Comparison of ENCODE assay signal across 14 mouse cellular contexts in the genomic region with DNA sequence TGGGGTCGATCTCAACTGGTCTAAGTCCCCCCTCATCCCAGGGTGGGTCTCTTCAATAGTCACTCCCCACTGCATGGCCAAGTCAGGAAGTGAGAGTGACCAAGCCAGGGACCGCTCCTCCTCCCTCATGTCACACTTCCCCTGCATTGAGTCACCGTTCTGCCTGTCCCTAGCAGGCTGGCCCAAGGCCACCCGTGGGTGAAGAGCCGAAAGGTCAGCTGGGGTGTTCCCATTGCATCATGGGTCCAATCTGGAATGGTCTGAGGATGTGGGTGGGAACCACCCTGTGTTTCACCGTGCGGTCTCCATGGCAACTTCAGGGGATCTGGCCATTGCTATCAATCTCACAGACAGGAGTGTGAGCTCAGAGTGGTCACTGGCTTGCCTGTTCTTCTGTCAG.
DNase-seq lines count a peak whose midpoint lies in the region; ATAC-seq lines count a peak whose summit lies in the region.
"Had no signal": no experiment of that assay in that cellular context is flagged by ENCODE, and none has a peak within 500 bp of the region (broad histone marks: within the 10 kb centered on the region; RNA-seq: fewer than 3 reads in every experiment).

No protein-coding gene starts in this region.

- no peak overlapping the region for H3K27ac ChIP-seq in liver, embryonic 13.5 days
- no peak overlapping the region for H3K27ac ChIP-seq in hindbrain, embryonic 14.5 days
- no peak overlapping the region for H3K27ac ChIP-seq in forebrain, embryonic 12.5 days
- H3K27ac ChIP-seq: heart, embryonic 13.5 days; midbrain, embryonic 12.5 days; neural tube, embryonic 13.5 days had no signal

- 0 out of 2 replicates have a peak, but pooled peaks have one; percentile 31 for ATAC-seq in liver, embryonic 13.5 days (ENCODE audit: low read depth)
- ATAC-seq in megakaryocyte, adult 5-6 weeks (ENCODE audit: poor library complexity, severe bottlenecking), result peak; percentile 40; the same call in 1 of the 2 replicates
- ATAC-seq in hindbrain, embryonic 14.5 days (ENCODE audit: low FRiP score), result no peak
- no peak for ATAC-seq in forebrain, embryonic 12.5 days (ENCODE audit: low FRiP score)

- no peak for DNase-seq in liver, embryonic 13.5 days
- no peak for DNase-seq in liver
- peak; percentile 24 to 53 for DNase-seq in adrenal gland, postnatal 4 days (ENCODE audit: low spot score in 2 of 2)
- peak; percentile 47 to 48 for DNase-seq in heart, postnatal 36 days
- DNase-seq in hindbrain, embryonic 14.5 days (ENCODE audit: low spot score), result no peak
- no peak for DNase-seq in spleen, postnatal 10 days (ENCODE audit: low spot score in 2 of 2)
- DNase-seq: cerebellum, postnatal 25 days; thymus, postnatal 36 days had no signal

- H3K9ac ChIP-seq in liver, embryonic 13.5 days, result no peak overlapping the region
- H3K9ac ChIP-seq in hindbrain, embryonic 14.5 days, result no peak overlapping the region
- H3K9ac ChIP-seq in forebrain, embryonic 12.5 days, result no peak overlapping the region
- H3K9ac ChIP-seq: heart, embryonic 13.5 days; midbrain, embryonic 12.5 days; neural tube, embryonic 13.5 days had no signal

- no peak overlapping the region for H3K4me3 ChIP-seq in liver, embryonic 13.5 days (replicated peaks)
- H3K4me3 ChIP-seq in hindbrain, embryonic 14.5 days (replicated peaks; ENCODE audit: low read length), result no peak overlapping the region
- H3K4me3 ChIP-seq in forebrain, embryonic 12.5 days (replicated peaks), result no peak overlapping the region
- H3K4me3 ChIP-seq: erythroblast, embryonic 14.5 days; heart, embryonic 13.5 days; midbrain, embryonic 12.5 days; neural tube, embryonic 13.5 days had no signal

- H3K36me3 ChIP-seq in liver, embryonic 13.5 days, result no peaks in the 10 kb centered on the region
- no peaks in the 10 kb centered on the region for H3K36me3 ChIP-seq in hindbrain, embryonic 14.5 days (replicated peaks; ENCODE audit: control insufficient read depth, insufficient read depth)
- H3K36me3 ChIP-seq in forebrain, embryonic 12.5 days (replicated peaks), result no peaks in the 10 kb centered on the region
- H3K36me3 ChIP-seq: heart, embryonic 13.5 days; midbrain, embryonic 12.5 days; neural tube, embryonic 13.5 days had no signal

- 41% methylated on average over 7 of the region's 7 CpGs for WGBS in liver, embryonic 13.5 days (ENCODE audit: insufficient replicate concordance)
- 70% methylated on average over 7 of the region's 7 CpGs for WGBS in hindbrain, embryonic 14.5 days
- 83% methylated on average over 7 of the region's 7 CpGs for WGBS in forebrain, embryonic 12.5 days

- H3K9me3 ChIP-seq in liver, embryonic 13.5 days (replicated peaks), result no peaks in the 10 kb centered on the region
- no peaks in the 10 kb centered on the region for H3K9me3 ChIP-seq in hindbrain, embryonic 14.5 days (ENCODE audit: control insufficient read depth, low read length)
- H3K9me3 ChIP-seq in forebrain, embryonic 12.5 days, result no peaks in the 10 kb centered on the region
- H3K9me3 ChIP-seq: heart, embryonic 13.5 days; midbrain, embryonic 12.5 days; neural tube, embryonic 13.5 days had no signal

- H3K4me2 ChIP-seq in liver, embryonic 13.5 days, result no peak overlapping the region
- H3K4me2 ChIP-seq in hindbrain, embryonic 14.5 days (replicated peaks), result no peak overlapping the region
- no peak overlapping the region for H3K4me2 ChIP-seq in forebrain, embryonic 12.5 days
- H3K4me2 ChIP-seq: heart, embryonic 13.5 days; midbrain, embryonic 12.5 days; neural tube, embryonic 13.5 days had no signal

- no peaks in the 10 kb centered on the region for H3K4me1 ChIP-seq in liver, embryonic 13.5 days (replicated peaks)
- H3K4me1 ChIP-seq in hindbrain, embryonic 14.5 days (replicated peaks; ENCODE audit: control insufficient read depth, insufficient read depth, low read length), result peaks cover 5% of the 10 kb centered on the region; the same call in 1 of the 2 replicates
- peaks cover 12% of the 10 kb centered on the region; the same call in 1 of the 2 replicates for H3K4me1 ChIP-seq in forebrain, embryonic 12.5 days

- H3K27me3 ChIP-seq in liver, embryonic 13.5 days, result peaks cover 14% of the 10 kb centered on the region; the same call in 1 of the 2 replicates
- H3K27me3 ChIP-seq in hindbrain, embryonic 14.5 days (ENCODE audit: control insufficient read depth, insufficient read depth, low read length), result no peaks in the 10 kb centered on the region
- H3K27me3 ChIP-seq in forebrain, embryonic 12.5 days, result peaks cover 26% of the 10 kb centered on the region; the same call in 1 of the 2 replicates

- intact Hi-C loops in heart, postnatal 36 days (cut with DNase I), result no loop called here

Comparison
In these comparisons a context has a peak if more than half of its experiments do, and no peak if none do; other contexts are left out.
1. ATAC-seq: peak in liver, embryonic 13.5 days (single experiment) and megakaryocyte, adult 5-6 weeks (single experiment); none in hindbrain, embryonic 14.5 days (single experiment) and forebrain, embryonic 12.5 days (single experiment).
2. DNase-seq: peak in adrenal gland, postnatal 4 days (2 of 2) and heart, postnatal 36 days (2 of 2); none in liver, embryonic 13.5 days (single experiment), liver (single experiment), hindbrain, embryonic 14.5 days (single experiment) and spleen, postnatal 10 days (0 of 2).